Mouse (Mus musculus): ENCODE data around the gene Gm47955. TPM values are rescaled to one million over a fixed set of nuclear protein-coding genes. Genes with fewer than 3 reads are reported as not detected.
"Not testable (repeated sequence)": the region's sequence is repeated elsewhere in the genome, so short reads cannot be mapped to it uniquely, and the experiment has no call there.

Gm47955 gene
- polyA plus RNA-seq, 1 experiment from 2014 or later = not detected

DNA sequence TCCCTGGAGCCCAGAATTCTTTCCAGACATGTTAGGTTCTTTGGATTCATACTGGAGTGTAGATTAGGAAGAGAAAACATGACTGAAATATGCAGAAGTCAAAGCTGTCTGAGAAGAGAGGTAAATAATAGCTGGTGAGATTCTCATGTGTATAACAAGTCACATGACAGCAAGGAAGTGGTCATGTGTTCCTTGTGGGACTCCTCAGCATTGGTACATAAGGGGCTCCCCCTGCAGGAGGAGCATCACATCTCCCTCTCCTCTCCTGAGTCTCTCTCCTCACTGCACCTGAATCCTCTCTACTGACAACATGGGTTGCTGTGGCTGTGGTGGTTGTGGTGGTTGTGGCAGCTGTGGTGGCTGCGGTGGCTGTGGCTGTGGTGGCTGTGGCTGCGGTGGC lies 14.1 kb upstream of the Gm47955 start:
- not testable (repeated sequence) for H3K4me3 ChIP-seq (ENCODE audit: low read depth, low read length); H3K27me3 ChIP-seq (ENCODE audit: control insufficient read depth, insufficient read depth, low read length); H3K9ac ChIP-seq (replicated peaks; ENCODE audit: low read depth, low read length); H3K4me2 ChIP-seq (replicated peaks; ENCODE audit: low read depth, low read length); H3K27ac ChIP-seq (ENCODE audit: low read length); H3K4me1 ChIP-seq (ENCODE audit: control insufficient read depth, insufficient read depth, low read length); H3K9me3 ChIP-seq (ENCODE audit: control insufficient read depth, low read depth, low read length); ATAC-seq (ENCODE audit: insufficient number of reproducible peaks, insufficient read depth, low FRiP score, low read depth); H3K36me3 ChIP-seq (ENCODE audit: control insufficient read depth, insufficient read depth, low read length)
- WGBS = 100% methylated on average over 2 of the region's 2 CpGs

DNA sequence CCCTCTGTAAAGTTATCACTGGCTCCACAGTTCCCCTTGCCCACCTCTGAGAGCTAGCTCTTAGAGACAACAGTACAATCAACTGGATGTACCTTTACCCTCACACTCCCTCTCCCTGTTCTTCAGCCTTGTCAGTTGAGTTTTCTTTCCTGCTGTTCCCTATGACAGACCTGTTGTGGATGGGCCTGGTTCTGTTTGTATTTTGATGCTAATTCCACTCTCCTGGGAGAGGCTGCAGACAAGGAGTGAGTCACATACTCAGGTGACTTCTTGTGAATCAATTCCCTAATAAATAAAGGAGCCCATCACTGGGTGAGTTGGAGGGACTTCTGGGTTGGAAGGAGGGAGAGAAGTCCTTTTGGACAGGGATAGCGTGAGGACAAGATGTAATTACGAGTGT lies 11.5 kb upstream of the Gm47955 start:
- H3K4me3 ChIP-seq (ENCODE audit: low read depth, low read length) = no peak overlapping the region
- no peaks in the 10 kb centered on the region for H3K4me1 ChIP-seq (ENCODE audit: control insufficient read depth, insufficient read depth, low read length)
- H3K27me3 ChIP-seq (ENCODE audit: control insufficient read depth, insufficient read depth, low read length) = no peaks in the 10 kb centered on the region
- WGBS = 89% methylated on average over 2 of the region's 2 CpGs
- ATAC-seq (ENCODE audit: insufficient number of reproducible peaks, insufficient read depth, low FRiP score, low read depth) = no peak
- H3K9ac ChIP-seq (replicated peaks; ENCODE audit: low read depth, low read length) = no peak overlapping the region
- no peaks in the 10 kb centered on the region for H3K36me3 ChIP-seq (ENCODE audit: control insufficient read depth, insufficient read depth, low read length)
- H3K4me2 ChIP-seq (replicated peaks; ENCODE audit: low read depth, low read length) = no peak overlapping the region
- H3K27ac ChIP-seq (ENCODE audit: low read length) = no peak overlapping the region
- no peaks in the 10 kb centered on the region for H3K9me3 ChIP-seq (ENCODE audit: control insufficient read depth, low read depth, low read length)

DNA sequence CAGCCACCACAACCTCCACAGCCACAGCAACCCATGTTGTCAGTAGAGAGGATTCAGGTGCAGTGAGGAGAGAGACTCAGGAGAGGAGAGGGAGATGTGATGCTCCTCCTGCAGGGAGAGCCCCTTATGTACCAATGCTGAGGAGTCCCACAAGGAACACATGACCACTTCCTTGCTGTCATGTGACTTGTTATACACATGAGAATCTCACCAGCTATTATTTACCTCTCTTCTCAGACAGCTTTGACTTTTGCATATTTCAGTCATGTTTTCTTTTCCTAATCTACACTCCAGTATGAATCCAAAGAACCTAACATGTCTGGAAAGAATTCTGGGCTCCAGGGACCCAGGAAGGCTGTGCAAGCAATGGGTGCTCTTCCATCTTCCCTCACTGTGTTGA lies 4.2 kb upstream of the Gm47955 start, which contains the start of gene Gm7544:
Gm7544 (minus strand) TSS at position 101 of the 400 bp plus-strand sequence.
- not testable (repeated sequence) for H3K27ac ChIP-seq (ENCODE audit: low read length); H3K4me3 ChIP-seq (ENCODE audit: low read depth, low read length)

DNA sequence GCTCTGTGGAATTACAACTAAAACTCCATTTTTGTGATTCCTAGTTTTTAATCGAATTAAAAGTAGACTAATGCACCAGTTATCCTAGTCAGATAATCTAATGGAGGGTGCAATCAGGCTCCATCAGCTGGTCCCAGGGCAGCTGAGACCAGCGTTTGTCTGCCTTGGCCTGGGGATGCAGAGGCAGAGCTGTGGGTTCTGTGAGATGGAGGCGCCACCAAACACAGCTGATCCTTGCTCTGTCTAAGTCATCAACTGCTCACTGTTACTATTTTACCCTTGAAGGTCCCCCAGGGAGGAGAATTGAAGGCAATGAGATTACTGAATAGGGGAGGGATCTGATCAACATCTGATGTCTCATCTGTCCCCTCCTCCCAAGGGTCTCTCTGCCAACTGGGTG lies 6.3 kb downstream of the Gm47955 start:
- H3K36me3 ChIP-seq (ENCODE audit: control insufficient read depth, insufficient read depth, low read length) = no peaks in the 10 kb centered on the region
- no peak overlapping the region for H3K4me3 ChIP-seq (ENCODE audit: low read depth, low read length)
- H3K4me2 ChIP-seq (replicated peaks; ENCODE audit: low read depth, low read length) = no peak overlapping the region
- no peak overlapping the region for H3K9ac ChIP-seq (replicated peaks; ENCODE audit: low read depth, low read length)
- H3K9me3 ChIP-seq (ENCODE audit: control insufficient read depth, low read depth, low read length) = no peaks in the 10 kb centered on the region
- WGBS = 66% methylated on average over 3 of the region's 3 CpGs
- ATAC-seq (ENCODE audit: insufficient number of reproducible peaks, insufficient read depth, low FRiP score, low read depth) = no peak
- no peak overlapping the region for H3K27ac ChIP-seq (ENCODE audit: low read length)
- no peaks in the 10 kb centered on the region for H3K4me1 ChIP-seq (ENCODE audit: control insufficient read depth, insufficient read depth, low read length)
- H3K27me3 ChIP-seq (ENCODE audit: control insufficient read depth, insufficient read depth, low read length) = no peaks in the 10 kb centered on the region

More for the DNA sequence above, 4.2 kb upstream of the Gm47955 start, which contains the start of gene Gm7544:
- H3K27me3 ChIP-seq (ENCODE audit: control insufficient read depth, insufficient read depth, low read length); H3K9me3 ChIP-seq (ENCODE audit: control insufficient read depth, low read depth, low read length); H3K9ac ChIP-seq (replicated peaks; ENCODE audit: low read depth, low read length); ATAC-seq (ENCODE audit: insufficient number of reproducible peaks, insufficient read depth, low FRiP score, low read depth); H3K36me3 ChIP-seq (ENCODE audit: control insufficient read depth, insufficient read depth, low read length); H3K4me1 ChIP-seq (ENCODE audit: control insufficient read depth, insufficient read depth, low read length); H3K4me2 ChIP-seq (replicated peaks; ENCODE audit: low read depth, low read length): not testable (repeated sequence)

DNA sequence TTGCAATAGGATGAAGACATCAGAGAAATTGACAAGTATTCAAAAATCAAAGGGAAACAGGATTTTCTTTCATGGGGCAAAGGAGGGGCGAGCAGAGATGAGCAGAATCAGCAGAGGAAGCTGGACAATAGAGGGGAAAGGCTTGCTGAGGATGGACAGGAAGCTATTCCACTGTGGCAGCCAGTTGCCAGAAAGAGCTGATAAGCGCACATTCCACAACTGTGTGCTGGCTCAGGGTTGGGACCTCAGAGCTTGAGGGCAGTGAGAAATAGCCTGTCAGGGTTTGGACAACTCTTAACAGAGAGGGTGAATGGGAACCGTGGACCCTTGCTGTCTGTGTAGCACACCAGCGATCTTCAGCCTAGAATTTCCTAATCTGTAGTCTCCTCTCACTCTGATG lies 12.0 kb downstream of the Gm47955 start:
- no peaks in the 10 kb centered on the region for H3K9me3 ChIP-seq (ENCODE audit: control insufficient read depth, low read depth, low read length)
- H3K4me3 ChIP-seq (ENCODE audit: low read depth, low read length) = no peak overlapping the region
- WGBS = 35% methylated on average over 4 of the region's 4 CpGs
- H3K27ac ChIP-seq (ENCODE audit: low read length) = no peak overlapping the region
- no peak for ATAC-seq (ENCODE audit: insufficient number of reproducible peaks, insufficient read depth, low FRiP score, low read depth)
- H3K36me3 ChIP-seq (ENCODE audit: control insufficient read depth, insufficient read depth, low read length) = no peaks in the 10 kb centered on the region
- H3K4me2 ChIP-seq (replicated peaks; ENCODE audit: low read depth, low read length) = no peak overlapping the region
- H3K4me1 ChIP-seq (ENCODE audit: control insufficient read depth, insufficient read depth, low read length) = no peaks in the 10 kb centered on the region
- no peak overlapping the region for H3K9ac ChIP-seq (replicated peaks; ENCODE audit: low read depth, low read length)
- no peaks in the 10 kb centered on the region for H3K27me3 ChIP-seq (ENCODE audit: control insufficient read depth, insufficient read depth, low read length)

DNA sequence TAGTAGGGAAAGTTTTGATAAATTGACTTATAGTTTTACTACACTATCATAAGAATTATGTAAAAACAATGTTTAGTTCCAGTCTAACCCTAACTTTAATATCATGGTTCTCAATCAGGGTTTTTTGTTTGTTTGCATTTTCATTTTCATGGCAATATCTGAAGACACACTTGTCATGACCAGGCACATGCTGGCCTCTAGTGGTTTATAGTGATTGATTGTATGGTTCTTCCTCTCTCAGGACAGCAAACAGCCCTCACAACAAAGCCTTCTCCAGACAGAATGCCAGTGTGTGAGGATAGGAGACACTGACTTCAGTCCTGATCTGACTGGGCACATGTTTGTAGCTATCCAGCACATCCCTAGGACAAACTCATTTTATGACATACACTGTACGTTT lies 13.2 kb downstream of the Gm47955 start:
- no peak overlapping the region for H3K4me2 ChIP-seq (replicated peaks; ENCODE audit: low read depth, low read length)
- H3K4me3 ChIP-seq (ENCODE audit: low read depth, low read length) = no peak overlapping the region
- no peak overlapping the region for H3K9ac ChIP-seq (replicated peaks; ENCODE audit: low read depth, low read length)
- H3K27ac ChIP-seq (ENCODE audit: low read length) = no peak overlapping the region
- no peaks in the 10 kb centered on the region for H3K27me3 ChIP-seq (ENCODE audit: control insufficient read depth, insufficient read depth, low read length)
- no peak for ATAC-seq (ENCODE audit: insufficient number of reproducible peaks, insufficient read depth, low FRiP score, low read depth)
- no peaks in the 10 kb centered on the region for H3K4me1 ChIP-seq (ENCODE audit: control insufficient read depth, insufficient read depth, low read length)
- no peaks in the 10 kb centered on the region for H3K36me3 ChIP-seq (ENCODE audit: control insufficient read depth, insufficient read depth, low read length)
- H3K9me3 ChIP-seq (ENCODE audit: control insufficient read depth, low read depth, low read length) = no peaks in the 10 kb centered on the region
- 88% methylated on average over 1 of the region's 1 CpGs for WGBS

DNA sequence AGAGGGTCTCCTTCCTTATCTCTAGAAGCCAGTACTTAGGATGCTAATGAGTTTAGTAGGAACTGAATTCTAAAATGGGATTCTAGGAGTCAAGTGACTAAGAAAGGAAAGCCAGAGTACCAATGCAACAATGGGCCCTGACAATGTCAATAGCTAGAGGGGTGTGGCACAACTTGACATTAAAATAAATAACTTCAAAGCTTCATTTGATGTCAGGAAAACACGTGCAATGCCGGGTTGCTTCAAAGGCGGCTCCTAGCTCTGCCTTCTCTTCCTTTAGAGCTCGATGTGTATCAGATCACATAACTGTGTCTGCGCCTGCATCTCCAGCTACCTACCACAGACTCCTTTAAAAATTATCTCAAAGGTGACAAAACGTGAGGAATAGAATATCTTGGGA lies 13.8 kb downstream of the Gm47955 start:
- 43% methylated on average over 6 of the region's 6 CpGs for WGBS
- no peak overlapping the region for H3K4me2 ChIP-seq (replicated peaks; ENCODE audit: low read depth, low read length)
- H3K9me3 ChIP-seq (ENCODE audit: control insufficient read depth, low read depth, low read length) = no peaks in the 10 kb centered on the region
- H3K27ac ChIP-seq (ENCODE audit: low read length) = no peak overlapping the region
- H3K9ac ChIP-seq (replicated peaks; ENCODE audit: low read depth, low read length) = no peak overlapping the region
- no peaks in the 10 kb centered on the region for H3K27me3 ChIP-seq (ENCODE audit: control insufficient read depth, insufficient read depth, low read length)
- no peaks in the 10 kb centered on the region for H3K4me1 ChIP-seq (ENCODE audit: control insufficient read depth, insufficient read depth, low read length)
- no peak overlapping the region for H3K4me3 ChIP-seq (ENCODE audit: low read depth, low read length)
- no peaks in the 10 kb centered on the region for H3K36me3 ChIP-seq (ENCODE audit: control insufficient read depth, insufficient read depth, low read length)
- ATAC-seq (ENCODE audit: insufficient number of reproducible peaks, insufficient read depth, low FRiP score, low read depth) = no peak

DNA sequence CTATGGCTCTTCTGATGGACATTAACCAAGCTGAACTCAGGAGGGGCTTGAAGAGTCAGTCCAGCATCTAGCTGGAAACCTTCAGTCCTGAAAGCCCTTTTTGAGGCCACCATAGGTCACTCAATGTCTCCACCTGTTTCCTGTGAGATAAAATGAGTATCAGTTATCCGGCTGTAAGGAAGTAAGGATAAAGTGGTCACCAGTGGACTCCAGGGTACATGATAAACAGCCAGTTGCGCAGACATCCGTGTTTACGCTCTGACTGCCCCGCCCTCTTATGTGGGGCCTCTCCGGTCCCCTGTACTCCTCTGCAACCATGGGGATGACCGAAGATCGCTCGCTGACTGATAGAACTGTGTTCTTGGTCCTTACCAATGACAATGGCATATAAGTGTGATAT lies 14.3 kb downstream of the Gm47955 start:
- Histone ChIP-seq H3K27me3 (ENCODE audit: control insufficient read depth, insufficient read depth, low read length) (no peaks in the 10 kb centered on the region), H3K4me2 (replicated peaks; ENCODE audit: low read depth, low read length) (no peak overlapping the region), H3K9ac (replicated peaks; ENCODE audit: low read depth, low read length) (no peak overlapping the region), H3K9me3 (ENCODE audit: control insufficient read depth, low read depth, low read length) (no peaks in the 10 kb centered on the region), H3K27ac (ENCODE audit: low read length) (no peak overlapping the region), H3K4me1 (ENCODE audit: control insufficient read depth, insufficient read depth, low read length) (no peaks in the 10 kb centered on the region), H3K36me3 (ENCODE audit: control insufficient read depth, insufficient read depth, low read length) (no peaks in the 10 kb centered on the region), H3K4me3 (ENCODE audit: low read depth, low read length) (no peak overlapping the region)
- WGBS = 77% methylated on average over 9 of the region's 9 CpGs
- no peak for ATAC-seq (ENCODE audit: insufficient number of reproducible peaks, insufficient read depth, low FRiP score, low read depth)

DNA sequence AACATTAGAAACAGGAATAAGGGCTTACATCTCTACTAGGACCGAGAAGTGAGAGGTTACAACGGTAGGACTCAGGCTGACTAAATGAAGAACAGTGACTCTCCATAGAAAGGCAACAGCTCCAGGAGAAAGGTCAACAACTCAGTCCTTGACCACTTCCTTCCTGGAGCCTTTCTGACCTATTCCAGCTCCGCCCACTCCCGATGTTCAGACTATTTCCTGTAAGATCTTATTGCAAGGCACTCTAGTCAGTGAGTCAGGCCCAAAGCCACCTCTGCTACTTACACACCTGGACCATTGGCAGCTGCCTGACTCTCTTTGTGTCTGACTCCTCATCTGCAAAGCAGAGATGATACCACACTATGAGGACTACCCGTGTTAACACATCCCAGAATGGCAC lies 15.7 kb downstream of the Gm47955 start:
- Histone ChIP-seq H3K4me1 (ENCODE audit: control insufficient read depth, insufficient read depth, low read length) (no peaks in the 10 kb centered on the region), H3K27me3 (ENCODE audit: control insufficient read depth, insufficient read depth, low read length) (no peaks in the 10 kb centered on the region), H3K4me3 (ENCODE audit: low read depth, low read length) (no peak overlapping the region), H3K9me3 (ENCODE audit: control insufficient read depth, low read depth, low read length) (no peaks in the 10 kb centered on the region), H3K4me2 (replicated peaks; ENCODE audit: low read depth, low read length) (no peak overlapping the region), H3K9ac (replicated peaks; ENCODE audit: low read depth, low read length) (no peak overlapping the region), H3K27ac (ENCODE audit: low read length) (no peak overlapping the region), H3K36me3 (ENCODE audit: control insufficient read depth, insufficient read depth, low read length) (no peaks in the 10 kb centered on the region)
- no peak for ATAC-seq (ENCODE audit: insufficient number of reproducible peaks, insufficient read depth, low FRiP score, low read depth)
- WGBS = 80% methylated on average over 5 of the region's 5 CpGs

Data from stomach, embryonic 14.5 days (tissue).